Comparison of ENCODE assay signal across 12 mouse cellular contexts in the genomic region with DNA sequence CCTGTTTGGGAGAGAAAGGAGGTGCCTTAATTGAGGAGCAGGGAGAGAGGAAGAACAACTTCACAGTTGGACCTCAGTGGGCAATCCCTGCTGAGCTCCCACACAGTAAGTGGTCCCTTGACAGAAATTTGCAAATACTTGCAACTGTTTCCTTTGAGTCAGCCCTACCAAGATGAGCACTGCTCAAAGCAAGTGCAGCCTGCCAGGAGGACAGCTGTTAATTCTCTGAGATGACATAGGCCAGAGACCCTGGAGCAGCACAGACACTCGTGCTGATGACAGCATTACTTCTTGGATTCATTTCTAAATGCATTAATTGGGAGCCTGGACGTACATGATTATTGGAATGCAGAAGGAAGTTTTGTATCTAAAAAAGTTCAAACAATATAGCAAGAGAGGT.
DNase-seq lines count a peak whose midpoint lies in the region; ATAC-seq and TF ChIP-seq lines count a peak whose summit lies in the region.
"Had no signal": no experiment of that assay in that cellular context is flagged by ENCODE, and none has a peak within 500 bp of the region (broad histone marks: within the 10 kb centered on the region; RNA-seq: fewer than 3 reads in every experiment).

No protein-coding gene starts in this region.

- TF ChIP-seq EP300 in liver, postnatal 0 days (IDR thresholded peaks at IDR 0.05; ENCODE audit: low read depth): no peak

- no peak overlapping the region for H3K4me2 ChIP-seq in liver, postnatal 0 days (ENCODE audit: low read depth, low read length)
- no peak overlapping the region for H3K4me2 ChIP-seq in lung, embryonic 16.5 days (ENCODE audit: low read depth, low read length)
- H3K4me2 ChIP-seq: heart, embryonic 13.5 days; limb, embryonic 15.5 days had no signal

- no peaks in the 10 kb centered on the region for H3K4me1 ChIP-seq in liver, adult 2 months (ENCODE audit: control insufficient read depth, insufficient read depth, low read length)
- no peaks in the 10 kb centered on the region for H3K4me1 ChIP-seq in liver, postnatal 0 days (ENCODE audit: insufficient read depth)
- H3K4me1 ChIP-seq in lung, embryonic 16.5 days (replicated peaks; ENCODE audit: control insufficient read depth, insufficient read depth, low read length): 0 out of 2 replicates have a peak, but pooled peaks cover 3% of the 10 kb centered on the region
- H3K4me1 ChIP-seq: heart, embryonic 13.5 days had no signal

- H3K36me3 ChIP-seq in liver, adult 2 months (ENCODE audit: control insufficient read depth, insufficient read depth, low read length): no peaks in the 10 kb centered on the region
- H3K36me3 ChIP-seq in liver, postnatal 0 days (replicated peaks; ENCODE audit: insufficient read depth, low read length): no peaks in the 10 kb centered on the region
- no peaks in the 10 kb centered on the region for H3K36me3 ChIP-seq in lung, embryonic 16.5 days (ENCODE audit: control insufficient read depth, insufficient read depth, low read length)
- H3K36me3 ChIP-seq: heart, embryonic 13.5 days; limb, embryonic 15.5 days had no signal

- H3K9ac ChIP-seq in liver, adult 2 months (ENCODE audit: low read depth, low read length): no peak overlapping the region
- no peak overlapping the region for H3K9ac ChIP-seq in liver, postnatal 0 days (replicated peaks)
- H3K9ac ChIP-seq in lung, embryonic 16.5 days (ENCODE audit: low read length): no peak overlapping the region
- H3K9ac ChIP-seq: heart, embryonic 13.5 days; limb, embryonic 15.5 days had no signal

- 59% methylated on average over 2 of the region's 2 CpGs for WGBS in liver, adult 2 months
- WGBS in liver, postnatal 0 days (ENCODE audit: insufficient replicate concordance): 49% methylated on average over 2 of the region's 2 CpGs
- WGBS in lung, embryonic 16.5 days: 34% methylated on average over 2 of the region's 2 CpGs

- no peak for TF ChIP-seq POLR2A in liver, adult 2 months (IDR thresholded peaks at IDR 0.05; ENCODE audit: extremely low read depth, insufficient read depth, low read length)

- no peak overlapping the region for H3K27ac ChIP-seq in liver, adult 2 months (replicated peaks; ENCODE audit: insufficient read depth, low read depth, low read length)
- no peak overlapping the region for H3K27ac ChIP-seq in liver, postnatal 0 days (ENCODE audit: low read depth)
- 0 out of 2 replicates have a peak overlapping the region, but pooled peaks have one; percentile 21 for H3K27ac ChIP-seq in lung, embryonic 16.5 days (ENCODE audit: low read length)
- H3K27ac ChIP-seq: heart, embryonic 13.5 days; limb, embryonic 15.5 days had no signal

- H3K9me3 ChIP-seq in liver, postnatal 0 days (ENCODE audit: low read length): no peaks in the 10 kb centered on the region
- no peaks in the 10 kb centered on the region for H3K9me3 ChIP-seq in lung, embryonic 16.5 days (ENCODE audit: control insufficient read depth, low read length)
- H3K9me3 ChIP-seq: heart, embryonic 13.5 days; limb, embryonic 15.5 days had no signal

- intact Hi-C loops in gastrocnemius, postnatal 14 days (cut with DNase I; ENCODE audit: low total_unique reads): no loop called here
- intact Hi-C loops in gastrocnemius, postnatal 36 days (cut with DNase I): no loop called here
- intact Hi-C loops in heart, postnatal 25 days (cut with DNase I): no loop called here

- peak; percentile 24 for DNase-seq in gastrocnemius, postnatal 14 days
- DNase-seq in gastrocnemius, postnatal 36 days: no peak
- peak; percentile 4 for DNase-seq in liver, adult 2 months (ENCODE audit: extremely low read depth, low read depth, low spot score)
- no peak for DNase-seq in liver, postnatal 0 days
- DNase-seq in heart, postnatal 25 days (ENCODE audit: low spot score): peak; percentile 27
- DNase-seq in right cerebral cortex, postnatal 36 days (ENCODE audit: low spot score in 2 of 2): no peak
- DNase-seq in layer of hippocampus, postnatal 14 days (ENCODE audit: low spot score in 2 of 2): no peak
- DNase-seq: B cell, adult 2 months; cerebellum, adult 11 months had no signal

- no peaks in the 10 kb centered on the region for H3K79me2 ChIP-seq in liver, adult 2 months (ENCODE audit: control insufficient read depth, insufficient read depth, low read length)

- no peak overlapping the region for H3K4me3 ChIP-seq in liver, adult 2 months (ENCODE audit: insufficient read depth, low read depth, low read length)
- H3K4me3 ChIP-seq in liver, postnatal 0 days (ENCODE audit: low read depth, low read length): no peak overlapping the region
- H3K4me3 ChIP-seq in lung, embryonic 16.5 days (ENCODE audit: low read length): no peak overlapping the region
- H3K4me3 ChIP-seq: heart, embryonic 13.5 days; limb, embryonic 15.5 days had no signal

- no peak for TF ChIP-seq CTCF in liver, adult 2 months (IDR thresholded peaks at IDR 0.05; ENCODE audit: low read depth, low read length)
- TF ChIP-seq CTCF in liver, postnatal 0 days (IDR thresholded peaks at IDR 0.05; ENCODE audit: low read depth): no peak

- no peaks in the 10 kb centered on the region for H3K27me3 ChIP-seq in liver, adult 2 months (ENCODE audit: control insufficient read depth, insufficient read depth, low read length)
- no peaks in the 10 kb centered on the region for H3K27me3 ChIP-seq in liver, postnatal 0 days (ENCODE audit: insufficient read depth, low read length)
- no peaks in the 10 kb centered on the region for H3K27me3 ChIP-seq in lung, embryonic 16.5 days (ENCODE audit: control insufficient read depth, insufficient read depth, low read depth, low read length)
- H3K27me3 ChIP-seq: heart, embryonic 13.5 days; limb, embryonic 15.5 days had no signal

- ATAC-seq in liver, postnatal 0 days: no peak
- ATAC-seq in lung, embryonic 16.5 days (ENCODE audit: low read depth): peak; percentile 93

Comparison
In these comparisons a context has a peak if more than half of its experiments do, and no peak if none do; other contexts are left out.
1. DNase-seq: peak in gastrocnemius, postnatal 14 days (single experiment), liver, adult 2 months (single experiment) and heart, postnatal 25 days (single experiment); none in gastrocnemius, postnatal 36 days (0 of 2), liver, postnatal 0 days (single experiment), right cerebral cortex, postnatal 36 days (0 of 2) and layer of hippocampus, postnatal 14 days (0 of 2).